Mouse (Mus musculus): ENCODE data around the gene Cd244a.

GRCm38 (mm10) chr1:171560262-171560661 lies 1.3 kb downstream of the Cd244a start:
- TF ChIP-seq CTCF (IDR thresholded peaks at IDR 0.05; ENCODE audit: low read depth, low read length) (no peak), POLR2A (IDR thresholded peaks at IDR 0.05; ENCODE audit: borderline replicate concordance, low read depth, low read length) (no peak)
